Mouse (Mus musculus) cerebellum, adult 11 months (tissue): ENCODE results near the gene Esr1.

ENCODE experiments used
- DNase-seq: peaks from one replicate; pipeline ENCODE4 v3.0.0; 2022

Esr1 gene

DNA sequence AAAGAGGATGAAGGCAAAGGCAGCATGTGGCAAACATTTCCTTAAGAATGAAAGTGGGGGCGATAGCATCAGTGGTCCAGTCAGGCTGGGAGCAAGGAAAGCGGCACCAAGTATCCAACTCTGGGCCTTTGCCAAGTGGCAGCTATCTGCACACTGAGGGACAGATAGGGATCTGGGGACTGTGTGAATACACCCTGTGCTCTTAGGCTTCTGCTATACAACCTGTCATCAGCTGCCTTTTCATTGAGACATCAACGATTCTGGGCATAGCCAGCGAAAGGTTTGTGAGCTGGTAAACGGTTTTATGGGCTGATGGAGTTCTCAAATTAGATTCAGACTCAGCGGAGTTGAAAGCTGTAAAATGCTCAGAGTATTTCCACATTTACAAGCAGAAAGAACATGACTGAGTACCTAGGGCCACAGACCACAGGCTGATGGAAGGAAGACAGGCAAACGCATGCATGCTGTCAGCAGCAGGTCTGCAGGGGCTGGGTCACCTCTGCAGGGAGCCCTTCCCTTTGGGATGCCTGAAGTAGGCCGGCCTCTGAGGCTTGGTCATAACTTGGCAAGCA lies 397.5 kb downstream of the Esr1 start:
- no peak for DNase-seq

DNA sequence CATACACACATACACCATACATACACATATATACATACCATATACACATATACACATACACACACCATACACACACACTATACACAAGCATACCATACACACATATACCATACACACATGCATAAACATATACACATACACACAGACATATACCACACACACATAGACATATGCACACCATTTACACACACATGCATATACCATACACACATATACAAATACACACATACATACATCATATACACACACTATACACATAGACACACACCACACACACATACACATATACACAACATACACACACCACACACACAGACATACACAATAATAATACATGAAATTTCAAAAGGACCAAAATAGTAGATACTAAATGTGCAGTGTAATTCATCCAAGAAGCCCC lies 400.6 kb downstream of the Esr1 start:
- DNase-seq = no peak

DNA sequence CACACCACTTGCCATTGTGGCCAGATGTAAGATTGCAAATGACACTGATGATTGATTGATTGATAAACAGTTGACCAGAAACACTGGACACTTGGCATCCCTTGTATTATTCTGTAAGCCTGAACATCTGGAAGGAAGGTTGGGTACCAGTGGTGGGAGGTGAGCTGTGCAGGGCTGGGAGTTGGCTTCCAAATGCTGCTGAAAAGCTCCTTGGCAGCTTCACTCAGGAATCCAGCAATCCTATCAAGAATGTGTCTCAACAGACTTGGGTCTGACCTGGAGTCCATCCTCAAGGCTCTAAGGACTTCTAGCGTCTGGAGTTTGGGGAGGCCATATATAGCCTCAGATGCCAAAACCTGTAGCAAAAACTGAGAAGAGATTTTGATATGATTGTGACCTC lies 403.6 kb downstream of the Esr1 start:
- DNase-seq = no peak

- DNase-seq = no peak
These were observed 405.8 kb downstream of the Esr1 start for GRCm38 (mm10) chr10:5017148-5017547.

GRCm38 (mm10) chr10:5025906-5026305 lies 414.5 kb downstream of the Esr1 start:
- no peak for DNase-seq

DNA sequence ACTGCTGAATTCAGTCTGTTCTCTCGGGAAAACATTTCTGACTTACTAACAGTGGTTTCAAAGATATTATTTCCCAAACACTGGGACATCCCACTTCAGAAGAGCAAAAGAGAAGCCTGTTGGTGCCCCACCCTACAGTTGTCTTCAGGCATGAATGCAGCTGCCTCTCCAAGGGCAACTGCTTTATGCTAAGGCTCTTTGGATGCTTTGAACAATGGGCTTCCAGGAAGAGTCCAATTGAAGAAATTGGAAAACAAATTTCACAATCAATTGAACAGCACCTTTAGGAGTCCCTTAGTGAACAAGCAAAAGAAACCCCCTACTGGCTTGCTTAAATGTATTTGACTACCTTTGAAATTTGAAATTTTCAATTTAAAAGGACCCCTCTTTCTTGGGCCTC lies 415.8 kb downstream of the Esr1 start:
- no peak for DNase-seq

DNA sequence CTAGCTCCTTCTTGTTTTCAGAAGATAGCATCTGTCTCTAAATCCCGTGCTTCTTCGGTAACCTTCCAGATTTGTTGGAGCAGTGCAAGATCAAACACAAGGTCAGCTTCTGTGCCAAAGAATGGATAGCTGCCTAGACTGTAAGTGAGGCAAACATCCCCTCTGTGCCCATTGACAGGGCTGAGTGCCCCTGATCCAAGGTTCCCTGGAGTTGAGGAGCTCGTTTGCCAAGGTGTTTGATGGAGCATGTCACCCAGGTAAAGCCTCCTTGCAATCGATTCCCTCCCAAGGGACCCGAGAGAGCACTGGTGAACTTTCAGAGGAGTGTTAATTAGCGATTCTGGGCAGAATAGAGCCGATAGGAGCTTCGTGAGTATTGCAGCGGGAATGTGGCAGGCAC lies 416.9 kb downstream of the Esr1 start:
- no peak for DNase-seq

GRCm38 (mm10) chr10:5029161-5029560 lies 417.8 kb downstream of the Esr1 start:
- DNase-seq = no peak

DNA sequence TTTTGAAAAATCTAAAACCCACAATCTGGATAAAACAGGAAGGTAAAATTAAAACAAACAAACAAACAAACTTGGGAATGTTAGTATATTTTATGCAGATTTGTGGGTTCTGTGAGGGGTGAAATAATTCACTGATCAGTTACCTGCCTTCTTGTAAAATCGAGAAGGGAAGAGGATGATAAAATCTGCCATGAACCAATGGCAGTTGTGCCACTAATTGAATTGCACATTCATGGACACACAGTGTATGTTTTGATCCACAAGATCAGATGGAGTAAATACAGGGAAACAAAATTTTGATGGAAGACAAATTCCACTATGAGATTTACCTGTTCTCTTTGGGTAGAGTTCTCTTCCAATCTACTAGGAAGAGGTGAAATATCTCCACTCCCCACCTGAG lies 418.5 kb downstream of the Esr1 start:
- DNase-seq = no peak

DNA sequence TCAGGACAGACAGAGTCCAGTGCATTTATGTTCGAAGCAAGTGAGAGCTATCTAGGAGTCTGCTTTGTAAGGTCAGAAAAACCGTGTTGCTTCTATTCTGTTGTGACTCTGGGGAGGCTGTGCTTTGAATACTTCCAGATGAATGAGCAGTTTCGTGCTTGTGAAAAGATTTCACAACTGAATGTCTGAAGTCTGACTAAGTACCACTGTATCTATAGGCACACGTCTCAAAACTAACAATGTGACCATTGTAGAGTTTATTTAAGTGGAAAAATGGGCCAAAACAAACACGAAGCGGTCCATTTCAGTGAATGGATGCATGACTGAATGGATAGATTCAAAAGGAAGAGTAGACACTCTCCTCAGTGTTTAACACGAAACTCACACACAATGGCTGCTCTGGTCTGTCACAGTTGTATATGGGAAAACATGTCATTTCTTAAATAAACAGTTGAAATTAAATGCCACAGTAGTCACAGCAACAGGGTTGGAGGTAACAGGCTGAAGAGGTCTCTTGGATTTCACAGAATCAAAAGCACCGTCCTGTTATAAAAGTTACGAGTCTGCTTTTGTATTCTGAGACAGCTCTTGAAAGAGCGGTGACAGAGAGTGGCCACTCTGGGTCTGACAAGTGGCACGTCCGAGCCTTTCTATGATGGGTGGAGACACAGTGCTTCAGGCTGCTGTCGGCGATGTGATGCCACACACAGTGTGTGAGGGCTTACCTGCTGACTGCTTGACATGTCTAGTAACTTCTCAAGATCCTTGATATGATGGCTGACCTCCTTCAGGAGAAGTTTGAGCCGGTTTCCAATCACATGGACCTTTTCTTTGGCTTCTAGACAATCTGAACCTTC lies 421.0 kb downstream of the Esr1 start:
- no peak for DNase-seq

DNA sequence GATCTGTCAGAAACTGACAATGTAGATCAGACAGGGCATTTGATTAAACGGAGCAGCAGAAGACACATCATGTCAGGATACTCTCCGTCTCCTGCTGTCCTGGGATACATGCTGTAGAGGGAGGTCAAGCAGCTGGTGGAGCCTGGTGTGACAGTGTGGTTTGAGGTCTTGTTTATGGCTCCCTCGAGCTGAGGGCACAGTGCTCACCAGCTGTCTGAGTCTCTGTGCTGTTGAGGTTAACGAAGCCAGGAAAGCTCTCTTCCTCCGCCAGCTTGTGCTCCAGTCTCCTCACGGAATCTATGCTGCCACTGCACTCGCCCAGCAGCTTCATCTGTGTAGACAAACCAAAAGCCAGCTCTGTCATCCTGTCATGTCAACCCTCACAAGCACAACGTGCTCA lies 429.9 kb downstream of the Esr1 start:
- no peak for DNase-seq

GRCm38 (mm10) chr10:5044481-5044880 lies 433.1 kb downstream of the Esr1 start:
- DNase-seq = no peak

GRCm38 (mm10) chr10:5045213-5045612 lies 433.8 kb downstream of the Esr1 start:
- DNase-seq = no peak

- no peak for DNase-seq
These were observed 434.3 kb downstream of the Esr1 start for GRCm38 (mm10) chr10:5045671-5046070.
